Mouse (Mus musculus): ENCODE data around the gene Enc1. TPM values are rescaled to one million over a fixed set of nuclear protein-coding genes. Genes with fewer than 3 reads are reported as not detected.

Gene Enc1
- total and polyA plus RNA-seq, 3 experiments, result 5.2 to 10.0 (median 7.7) TPM

- 62% methylated on average over 3 of the region's 3 CpGs for WGBS
- intact Hi-C loops (cut with DNase I), result loop anchor here (10.0 kb wide), 1 partner anchor 795 kb away; no protein-coding TSS in a partner anchor
- no peak overlapping the region for H3K9ac ChIP-seq (ENCODE audit: low read depth, low read length)
- TF ChIP-seq CTCF (IDR thresholded peaks at IDR 0.05) (no peak), EP300 (IDR thresholded peaks at IDR 0.05; ENCODE audit: insufficient read depth, low read depth, low read length) (no peak), POLR2A (IDR thresholded peaks at IDR 0.05; ENCODE audit: insufficient read depth, low read depth, low read length) (no peak)
- no peak overlapping the region for H3K27ac ChIP-seq
- no peak for DNase-seq
- no peaks in the 10 kb centered on the region for H3K4me1 ChIP-seq (ENCODE audit: control insufficient read depth, insufficient read depth, low read length)
- no peaks in the 10 kb centered on the region for H3K79me2 ChIP-seq (replicated peaks; ENCODE audit: control insufficient read depth, insufficient read depth, low read length)
- H3K27me3 ChIP-seq (ENCODE audit: control insufficient read depth, insufficient read depth, low read length), result no peaks in the 10 kb centered on the region
- no peaks in the 10 kb centered on the region for H3K36me3 ChIP-seq (ENCODE audit: control insufficient read depth, insufficient read depth, low read length)
- no peak overlapping the region for H3K4me3 ChIP-seq
Observed at GRCm38 (mm10) chr13:97230101-97230500, 10.8 kb upstream of the Enc1 start.

GRCm38 (mm10) chr13:97233092-97233491 is 7.8 kb upstream of the Enc1 start:
- no peaks in the 10 kb centered on the region for H3K27me3 ChIP-seq (ENCODE audit: control insufficient read depth, insufficient read depth, low read length)
- peak; percentile 47 for TF ChIP-seq CTCF (IDR thresholded peaks at IDR 0.05)
- no peak for TF ChIP-seq EP300 (IDR thresholded peaks at IDR 0.05; ENCODE audit: insufficient read depth, low read depth, low read length)
- no peaks in the 10 kb centered on the region for H3K79me2 ChIP-seq (replicated peaks; ENCODE audit: control insufficient read depth, insufficient read depth, low read length)
- H3K36me3 ChIP-seq (ENCODE audit: control insufficient read depth, insufficient read depth, low read length), result no peaks in the 10 kb centered on the region
- intact Hi-C loops (cut with DNase I), result loop anchor here (10.0 kb wide), 1 partner anchor 792 kb away; no protein-coding TSS in a partner anchor
- DNase-seq, result no peak
- no peak overlapping the region for H3K27ac ChIP-seq
- no peak overlapping the region for H3K4me3 ChIP-seq
- H3K9ac ChIP-seq (ENCODE audit: low read depth, low read length), result no peak overlapping the region
- WGBS, result 74% methylated on average over 2 of the region's 2 CpGs
- no peaks in the 10 kb centered on the region for H3K4me1 ChIP-seq (ENCODE audit: control insufficient read depth, insufficient read depth, low read length)

GRCm38 (mm10) chr13:97234785-97235417 is 6.0 kb upstream of the Enc1 start:
- TF ChIP-seq POLR2A (IDR thresholded peaks at IDR 0.05; ENCODE audit: insufficient read depth, low read depth, low read length) (no peak), EP300 (IDR thresholded peaks at IDR 0.05; ENCODE audit: insufficient read depth, low read depth, low read length) (peak; percentile 76; the same call in 1 of the 2 replicates), CTCF (IDR thresholded peaks at IDR 0.05) (peak; percentile 93)
- H3K4me1 ChIP-seq (ENCODE audit: control insufficient read depth, insufficient read depth, low read length), result peaks cover 3% of the 10 kb centered on the region
- no peak overlapping the region for H3K4me3 ChIP-seq
- no peaks in the 10 kb centered on the region for H3K79me2 ChIP-seq (replicated peaks; ENCODE audit: control insufficient read depth, insufficient read depth, low read length)
- H3K36me3 ChIP-seq (ENCODE audit: control insufficient read depth, insufficient read depth, low read length), result no peaks in the 10 kb centered on the region
- H3K9ac ChIP-seq (ENCODE audit: low read depth, low read length), result no peak overlapping the region
- DNase-seq, result peak; percentile 80 to 87
- H3K27me3 ChIP-seq (ENCODE audit: control insufficient read depth, insufficient read depth, low read length), result no peaks in the 10 kb centered on the region
- 21% methylated on average over 17 of the region's 17 CpGs for WGBS
- H3K27ac ChIP-seq, result no peak overlapping the region
- intact Hi-C loops (cut with DNase I), result loop anchor here (1.0 to 10.0 kb wide), 5 partner anchors 352 to 790 kb away; no protein-coding TSS in a partner anchor

GRCm38 (mm10) chr13:97235911-97236310 is 5.0 kb upstream of the Enc1 start:
- no peak for TF ChIP-seq CTCF (IDR thresholded peaks at IDR 0.05)
- no peak for TF ChIP-seq EP300 (IDR thresholded peaks at IDR 0.05; ENCODE audit: insufficient read depth, low read depth, low read length)
- no peak for TF ChIP-seq POLR2A (IDR thresholded peaks at IDR 0.05; ENCODE audit: insufficient read depth, low read depth, low read length)
- no peak overlapping the region for H3K9ac ChIP-seq (ENCODE audit: low read depth, low read length)
- no peak overlapping the region for H3K27ac ChIP-seq
- H3K4me3 ChIP-seq, result no peak overlapping the region
- H3K36me3 ChIP-seq (ENCODE audit: control insufficient read depth, insufficient read depth, low read length), result no peaks in the 10 kb centered on the region
- DNase-seq, result no peak
- intact Hi-C loops (cut with DNase I), result loop anchor here (1.0 to 10.0 kb wide), 5 partner anchors 351 to 789 kb away; no protein-coding TSS in a partner anchor
- peaks cover 3% of the 10 kb centered on the region for H3K4me1 ChIP-seq (ENCODE audit: control insufficient read depth, insufficient read depth, low read length)
- no peaks in the 10 kb centered on the region for H3K79me2 ChIP-seq (replicated peaks; ENCODE audit: control insufficient read depth, insufficient read depth, low read length)
- H3K27me3 ChIP-seq (ENCODE audit: control insufficient read depth, insufficient read depth, low read length), result no peaks in the 10 kb centered on the region
- 85% methylated on average over 6 of the region's 6 CpGs for WGBS

- Histone ChIP-seq H3K36me3 (ENCODE audit: control insufficient read depth, insufficient read depth, low read length) (no peaks in the 10 kb centered on the region), H3K4me1 (ENCODE audit: control insufficient read depth, insufficient read depth, low read length) (peaks cover 8% of the 10 kb centered on the region), H3K4me3 (no peak overlapping the region), H3K27me3 (ENCODE audit: control insufficient read depth, insufficient read depth, low read length) (no peaks in the 10 kb centered on the region), H3K27ac (no peak overlapping the region), H3K9ac (ENCODE audit: low read depth, low read length) (no peak overlapping the region), H3K79me2 (replicated peaks; ENCODE audit: control insufficient read depth, insufficient read depth, low read length) (no peaks in the 10 kb centered on the region)
- DNase-seq, result no peak
- 79% methylated on average over 3 of the region's 3 CpGs for WGBS
- TF ChIP-seq CTCF (IDR thresholded peaks at IDR 0.05), result no peak
- TF ChIP-seq EP300 (IDR thresholded peaks at IDR 0.05; ENCODE audit: insufficient read depth, low read depth, low read length), result no peak
- no peak for TF ChIP-seq POLR2A (IDR thresholded peaks at IDR 0.05; ENCODE audit: insufficient read depth, low read depth, low read length)
- intact Hi-C loops (cut with DNase I), result loop anchor here (5.0 to 10.0 kb wide), 4 partner anchors 350 to 787 kb away; no protein-coding TSS in a partner anchor
Observed at GRCm38 (mm10) chr13:97237700-97238099, 3.2 kb upstream of the Enc1 start.

All from heart, adult 2 months (tissue).